Mouse (Mus musculus) hematopoietic stem cell, adult 5-6 weeks (primary cell): ENCODE results near the gene Hmgcr. TPM values are rescaled to one million over a fixed set of nuclear protein-coding genes. Genes with fewer than 3 reads are reported as not detected.
"Not testable (repeated sequence)": the region's sequence is repeated elsewhere in the genome, so short reads cannot be mapped to it uniquely, and the experiment has no call there.

Experiments used
- ATAC-seq, 2 experiments: fragments of 125-278 bp in 1 of 2; replicated peaks in 1 of 2; 2 replicates each; pipeline ENCODE4 v1.8.0; 2016 to 2017; ENCODE audit warnings: inconsistent platforms in 2 of 2, mild to moderate bottlenecking in 2 of 2, moderate number of reproducible peaks in 2 of 2, low read depth in 1 of 2, moderate TSS enrichment in 1 of 2; ENCODE audit not compliant: low FRiP score in 2 of 2, poor library complexity in 2 of 2, severe bottlenecking in 2 of 2, insufficient read depth in 1 of 2, low TSS enrichment in 1 of 2
- total RNA-seq: library from RNA; stranded (forward); fragments of 172-1452, 232-1000 nt; gene quantifications from 2 replicates; pipeline ENCODE4 v1.2.3, GENCODE M21; 2017

Gene Hmgcr
- total RNA-seq, 1 experiment from 2014 or later: 75.0 TPM

- ATAC-seq: no peak
These were observed 3.1 kb upstream of the Hmgcr start for GRCm38 (mm10) chr13:96673817-96674216.

DNA sequence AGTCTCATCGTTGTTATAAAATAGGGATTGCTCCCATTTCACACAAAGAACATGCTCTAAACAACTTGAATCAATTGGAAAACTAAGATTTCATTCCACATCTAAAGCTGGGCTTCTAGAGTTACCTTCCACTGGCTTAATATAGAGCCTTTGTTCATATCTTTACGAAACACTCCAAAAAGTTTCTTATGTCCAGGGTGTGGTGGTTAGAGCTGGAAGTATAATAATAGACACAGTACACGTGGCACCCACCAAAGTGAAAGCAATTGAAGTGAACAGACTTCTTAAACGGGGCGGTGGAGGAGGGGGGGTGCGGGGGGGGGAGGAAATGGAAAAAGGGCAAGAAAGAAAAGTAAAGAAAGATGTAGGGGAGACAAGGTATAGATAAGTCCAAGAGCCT is 1.5 kb upstream of the Hmgcr start:
- ATAC-seq: no peak

GRCm38 (mm10) chr13:96671906-96672234 is 1.1 kb upstream of the Hmgcr start:
- ATAC-seq: no peak

- peak; percentile 4 to 18; a peak in 1 of 4 replicates for ATAC-seq
These were observed 556 bp upstream of the Hmgcr start for GRCm38 (mm10) chr13:96671078-96671905.

GRCm38 (mm10) chr13:96670019-96670405 is 724 bp downstream of the Hmgcr start:
- ATAC-seq: no peak

DNA sequence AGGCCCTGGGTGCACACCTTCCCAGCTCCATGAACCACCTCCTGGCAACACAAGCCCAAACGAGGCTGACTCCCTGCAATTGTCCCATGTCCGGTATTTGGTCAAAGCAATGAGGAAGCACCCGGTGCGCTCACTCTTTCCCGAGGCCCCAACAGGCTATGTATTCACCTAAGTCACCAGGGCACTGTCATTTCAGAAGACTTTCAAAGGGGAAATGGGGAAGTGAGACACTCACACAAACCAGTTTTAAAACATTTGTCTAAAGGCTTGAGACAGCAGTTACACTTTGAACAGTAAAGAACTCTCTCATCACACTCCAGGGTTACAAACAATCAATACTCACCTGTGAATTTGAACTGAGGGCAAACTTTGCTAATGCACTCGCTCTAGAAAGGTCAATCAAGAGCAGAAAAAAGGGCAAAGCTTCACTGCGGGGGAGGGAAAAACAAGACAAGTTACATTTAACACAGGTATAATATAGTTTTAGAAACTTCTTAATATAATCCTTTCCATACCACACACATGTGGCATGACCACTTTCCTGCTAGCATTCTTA is 6.2 kb downstream of the Hmgcr start:
- ATAC-seq: 0 out of 4 replicates have a peak, but pooled peaks of 1 of the 2 experiments have one; percentile 37

- not testable (repeated sequence) for ATAC-seq
These were observed 7.6 kb downstream of the Hmgcr start for GRCm38 (mm10) chr13:96663120-96663519.

GRCm38 (mm10) chr13:96660095-96660860 is 10.5 kb downstream of the Hmgcr start:
- ATAC-seq: no peak

DNA sequence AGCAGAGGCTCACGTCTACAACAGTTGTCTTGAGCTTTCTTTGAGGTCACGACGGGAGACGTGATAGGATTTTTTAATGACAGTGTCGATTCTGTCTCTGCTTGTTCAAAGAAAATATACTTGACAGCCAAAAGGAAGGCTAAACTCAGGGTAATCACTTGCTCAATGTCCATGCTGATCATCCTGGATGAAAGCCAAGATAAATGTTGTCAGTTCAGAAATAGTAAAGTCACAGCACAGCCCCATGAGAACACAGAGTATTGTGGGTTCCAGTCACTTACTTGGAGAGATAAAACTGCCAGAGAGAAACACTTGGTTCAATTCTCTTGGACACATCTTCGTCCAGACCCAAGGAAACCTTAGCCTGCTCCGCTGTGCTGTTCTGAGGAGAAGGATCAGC is 11.8 kb downstream of the Hmgcr start:
- no peak for ATAC-seq

DNA sequence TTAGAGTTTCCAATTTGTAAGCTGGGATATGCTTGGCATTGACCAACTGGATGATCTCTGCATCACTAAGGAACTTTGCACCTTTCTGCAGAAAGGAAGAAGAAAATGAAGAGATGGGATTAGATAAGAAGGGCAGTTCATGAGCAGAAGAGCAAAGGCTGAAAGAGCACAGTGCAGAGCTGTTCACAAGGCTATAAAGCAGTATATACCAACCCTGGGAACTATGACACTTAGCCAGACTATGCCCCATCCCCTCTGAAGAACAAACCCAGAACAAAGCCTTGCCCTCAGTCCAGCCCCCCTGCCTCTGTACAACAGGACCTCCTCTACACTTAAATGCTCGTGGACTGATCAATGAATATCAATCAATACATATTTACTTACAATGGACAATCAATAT is 14.1 kb downstream of the Hmgcr start:
- ATAC-seq: no peak

GRCm38 (mm10) chr13:96653041-96653440 is 17.7 kb downstream of the Hmgcr start:
- no peak for ATAC-seq

- no peak for ATAC-seq
These were observed 24.9 kb downstream of the Hmgcr start for GRCm38 (mm10) chr13:96645822-96646221.

DNA sequence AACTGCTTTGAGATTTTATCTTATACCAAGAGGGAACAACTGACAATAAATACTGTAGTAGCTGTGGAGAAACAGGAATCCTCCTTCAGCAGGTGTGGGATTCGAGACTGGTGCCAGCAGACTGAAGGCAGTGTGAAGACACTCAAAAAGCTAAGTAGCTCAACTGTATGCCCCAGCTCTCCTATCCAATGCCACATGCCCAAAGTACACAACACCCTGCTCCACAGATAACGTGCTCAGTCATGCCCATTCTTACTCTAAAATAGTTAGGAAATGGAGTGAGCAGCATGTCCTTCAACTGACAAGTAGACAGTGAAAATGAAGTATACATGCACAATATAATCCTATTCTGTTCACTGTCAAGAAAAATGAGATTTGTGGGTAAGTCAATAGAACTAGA is 26.6 kb downstream of the Hmgcr start:
- no peak for ATAC-seq

DNA sequence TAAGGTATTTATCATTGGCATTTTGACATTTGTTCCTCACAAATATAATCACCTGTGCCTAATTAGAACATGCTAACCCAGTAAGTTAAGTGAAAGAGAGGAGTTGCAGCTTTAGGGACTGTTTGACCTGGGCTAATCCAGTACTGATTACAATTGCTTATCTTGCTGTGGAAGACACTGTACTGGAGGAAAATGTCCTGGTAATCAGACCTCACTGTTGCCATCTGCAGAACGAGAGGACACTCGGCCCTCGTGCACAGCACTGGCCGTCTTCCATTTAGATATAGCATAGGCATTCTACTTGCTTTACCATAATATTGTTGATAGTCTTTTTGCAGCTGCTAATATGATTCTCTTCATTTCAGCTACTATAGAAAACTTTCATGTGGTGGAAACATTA is 40.3 kb downstream of the Hmgcr start:
- no peak for ATAC-seq

DNA sequence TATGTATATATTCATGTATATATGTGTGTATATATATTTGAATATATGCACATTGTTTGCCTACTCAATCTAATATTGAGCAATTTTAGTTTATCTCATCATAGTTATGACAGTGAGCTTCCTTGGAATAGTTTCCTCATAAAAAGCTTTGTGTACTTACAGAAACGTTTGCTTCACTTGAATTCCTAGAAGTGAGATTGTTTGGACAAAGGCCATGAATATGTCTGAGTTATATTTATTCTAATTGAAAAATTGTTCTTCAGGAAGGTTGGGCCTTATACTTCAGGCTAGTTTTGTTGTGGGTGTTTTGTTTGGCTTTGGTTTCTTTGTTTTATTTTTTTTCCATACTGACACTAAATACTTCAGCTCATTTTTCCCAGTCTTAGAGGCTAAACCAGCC is 49.8 kb downstream of the Hmgcr start:
- no peak for ATAC-seq

DNA sequence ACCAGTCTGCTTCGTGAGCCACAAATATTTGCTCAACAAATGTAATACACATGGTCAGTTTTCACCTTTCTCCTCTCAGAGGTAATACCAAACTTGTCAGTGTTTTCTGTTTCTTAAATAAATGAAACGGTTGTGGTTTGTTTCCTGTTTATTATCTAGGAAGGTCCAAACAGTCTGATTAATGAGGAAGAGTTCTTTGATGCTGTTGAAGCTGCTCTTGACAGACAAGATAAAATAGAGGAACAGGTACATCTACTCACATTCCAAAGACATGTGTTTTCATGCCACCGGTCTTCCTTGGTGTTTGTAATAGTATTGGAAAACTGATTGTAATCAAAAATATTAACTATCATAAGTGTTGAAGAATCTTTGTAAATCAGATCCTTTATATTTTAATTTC is 56.1 kb downstream of the Hmgcr start:
- no peak for ATAC-seq

DNA sequence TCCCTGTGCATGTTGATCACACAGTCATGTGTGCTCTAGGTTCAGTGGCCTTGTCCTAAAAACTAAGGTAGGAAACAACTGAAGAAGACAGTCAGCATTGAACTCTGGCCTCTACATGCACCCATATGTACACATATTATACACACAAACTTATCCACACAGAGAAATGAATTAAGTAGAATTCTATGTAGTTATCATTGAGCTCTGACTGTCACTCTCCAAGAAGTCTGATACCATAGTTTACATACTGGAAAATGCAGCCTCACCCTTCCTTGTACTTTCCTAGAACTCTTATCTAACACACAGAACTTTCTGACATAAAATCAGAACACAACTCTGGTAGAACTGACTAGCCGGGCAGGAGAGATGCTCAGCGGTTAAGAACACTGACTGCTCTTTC is 66.5 kb downstream of the Hmgcr start:
- no peak for ATAC-seq

DNA sequence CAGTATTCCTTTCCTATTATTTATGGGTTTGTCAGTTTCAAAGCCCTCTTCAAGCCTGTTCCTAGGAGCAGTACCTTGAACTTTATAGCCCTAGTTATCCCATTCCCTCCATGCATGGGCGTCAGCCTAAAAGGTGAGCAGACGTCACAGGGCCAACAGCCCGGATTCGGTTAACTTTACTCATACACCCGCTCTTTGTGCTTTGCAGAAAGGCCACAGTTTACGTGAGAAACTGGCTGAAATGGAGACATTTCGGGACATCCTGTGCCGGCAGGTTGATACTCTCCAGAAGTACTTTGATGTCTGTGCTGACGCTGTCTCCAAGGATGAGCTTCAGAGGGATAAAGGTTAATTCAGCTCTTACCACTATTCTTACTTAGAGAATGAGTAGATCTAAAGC is 71.6 kb downstream of the Hmgcr start:
- ATAC-seq: no peak
